Mouse (Mus musculus) hindbrain, embryonic 11.5 days (tissue): ENCODE results near the gene Rgs9. TPM values are rescaled to one million over a fixed set of nuclear protein-coding genes. Genes with fewer than 3 reads are reported as not detected.
"Not testable (repeated sequence)": the region's sequence is repeated elsewhere in the genome, so short reads cannot be mapped to it uniquely, and the experiment has no call there.

Experiments
- ATAC-seq: fragments of 200-750 bp; cut with Nextera tagmentation; 2 replicates; pipeline ENCODE4 v1.8.0; 2017; ENCODE audit warnings: mild to moderate bottlenecking, moderate TSS enrichment, moderate library complexity; ENCODE audit not compliant: low FRiP score
- DNase-seq: peaks from one replicate; pipeline ENCODE4 v3.0.0-alpha.2; 2015; ENCODE audit warnings: low spot score
- H3K27ac ChIP-seq: fragments of 300-500 bp; sonication (generic); 2 replicates; pipeline ENCODE4 v1.5.1; 2014; ENCODE audit warnings: mild to moderate bottlenecking, low read depth, low read length
- H3K27me3 ChIP-seq: fragments of 300-500 bp; sonication (generic); 2 replicates; pipeline ENCODE4 v1.6.1; 2014; ENCODE audit warnings: mild to moderate bottlenecking, low read length, moderate library complexity, mixed read lengths; ENCODE audit not compliant: control insufficient read depth, insufficient read depth
- H3K36me3 ChIP-seq: fragments of 300-500 bp; sonication (generic); 2 replicates; pipeline ENCODE4 v1.6.1; 2014; ENCODE audit warnings: mild to moderate bottlenecking, low read length, moderate library complexity, mixed read lengths; ENCODE audit not compliant: control insufficient read depth, insufficient read depth
- H3K4me1 ChIP-seq: fragments of 300-500 bp; sonication (generic); replicated peaks from 2 replicates; pipeline ENCODE4 v1.6.1; 2014; ENCODE audit warnings: low read length, mixed read lengths; ENCODE audit not compliant: control insufficient read depth, insufficient read depth
- H3K4me2 ChIP-seq: fragments of 300-500 bp; sonication (generic); replicated peaks from 2 replicates; pipeline ENCODE4 v1.6.1; 2014; ENCODE audit warnings: mild to moderate bottlenecking, low read depth, low read length
- H3K4me3 ChIP-seq: fragments of 300-500 bp; sonication (generic); 2 replicates; pipeline ENCODE4 v1.5.1; 2014; ENCODE audit warnings: low read depth, low read length
- H3K9ac ChIP-seq: fragments of 300-500 bp; sonication (generic); 2 replicates; pipeline ENCODE4 v1.6.1; 2014; ENCODE audit warnings: low read depth, low read length
- H3K9me3 ChIP-seq: fragments of 300-500 bp; sonication (generic); 2 replicates; pipeline ENCODE4 v1.6.1; 2016; ENCODE audit warnings: low read length; ENCODE audit not compliant: control insufficient read depth
- WGBS: fragments of 180-500 bp; shearing (Covaris S2); extraction: QIAGEN DNeasy Blood & Tissue Kit; methylation state at CpG from one replicate; pipeline ENCODE4 v1.1.7; 2014; 5-methylcytosine and 5-hydroxymethylcytosine counted together
- polyA plus RNA-seq: library from polyadenylated mRNA; unstranded; fragments of >200 nt; fragmentation: Nextera tagmentation; extraction: Ambion mirVana; gene quantifications from 2 replicates; pipeline ENCODE4 v1.2.1, GENCODE M21; 2014

Gene Rgs9
- polyA plus RNA-seq, 1 experiment from 2014 or later: 2.4 TPM

- Histone ChIP-seq H3K9me3 (no peaks in the 10 kb centered on the region), H3K27me3 (no peaks in the 10 kb centered on the region), H3K4me2 (no peak overlapping the region), H3K36me3 (no peaks in the 10 kb centered on the region), H3K4me1 (no peaks in the 10 kb centered on the region), H3K9ac (no peak overlapping the region), H3K4me3 (no peak overlapping the region), H3K27ac (no peak overlapping the region)
- WGBS: 88% methylated on average over 5 of the region's 5 CpGs
- ATAC-seq: no peak
- no peak for DNase-seq
These were observed 22.0 kb upstream of the Rgs9 start for GRCm38 (mm10) chr11:109319946-109320345.

- DNase-seq: no peak
- WGBS: 94% methylated on average over 4 of the region's 4 CpGs
- Histone ChIP-seq H3K36me3 (no peaks in the 10 kb centered on the region), H3K4me1 (no peaks in the 10 kb centered on the region), H3K27ac (no peak overlapping the region), H3K27me3 (no peaks in the 10 kb centered on the region), H3K9me3 (no peaks in the 10 kb centered on the region), H3K9ac (no peak overlapping the region), H3K4me2 (no peak overlapping the region), H3K4me3 (no peak overlapping the region)
- no peak for ATAC-seq
These were observed 21.5 kb upstream of the Rgs9 start for GRCm38 (mm10) chr11:109319471-109319870.

GRCm38 (mm10) chr11:109316921-109317320 is 19.0 kb upstream of the Rgs9 start:
- WGBS: 42% methylated on average over 4 of the region's 4 CpGs
- ATAC-seq: no peak

GRCm38 (mm10) chr11:109311885-109312605 is 14.1 kb upstream of the Rgs9 start:
- Histone ChIP-seq H3K4me3 (peak overlapping the region; percentile 61), H3K4me2 (peak overlapping the region; percentile 63), H3K27me3 (peaks cover 2% of the 10 kb centered on the region; the same call in 1 of the 2 replicates), H3K9ac (peak overlapping the region; percentile 87), H3K36me3 (no peaks in the 10 kb centered on the region), H3K27ac (0 out of 2 replicates have a peak overlapping the region, but pooled peaks have one; percentile 58), H3K9me3 (no peaks in the 10 kb centered on the region), H3K4me1 (no peaks in the 10 kb centered on the region)
- ATAC-seq: peak; percentile 92
- WGBS: 14% methylated on average over 20 of the region's 20 CpGs
- DNase-seq: peak; percentile 78

More at GRCm38 (mm10) chr11:109316921-109317320, 19.0 kb upstream of the Rgs9 start:
- Histone ChIP-seq H3K4me3 (no peak overlapping the region), H3K36me3 (no peaks in the 10 kb centered on the region), H3K9ac (no peak overlapping the region), H3K4me1 (no peaks in the 10 kb centered on the region), H3K27me3 (peaks cover 2% of the 10 kb centered on the region; the same call in 1 of the 2 replicates), H3K27ac (no peak overlapping the region), H3K4me2 (no peak overlapping the region), H3K9me3 (no peaks in the 10 kb centered on the region)
- peak; percentile 27 for DNase-seq

- H3K27me3 ChIP-seq: no peaks in the 10 kb centered on the region
- 73% methylated on average over 5 of the region's 5 CpGs for WGBS
These were observed 7.8 kb upstream of the Rgs9 start for GRCm38 (mm10) chr11:109305680-109306079.

GRCm38 (mm10) chr11:109302338-109302737 is 4.4 kb upstream of the Rgs9 start:
- no peaks in the 10 kb centered on the region for H3K27me3 ChIP-seq
- no peaks in the 10 kb centered on the region for H3K9me3 ChIP-seq
- H3K4me2 ChIP-seq: no peak overlapping the region
- H3K27ac ChIP-seq: no peak overlapping the region
- no peak overlapping the region for H3K9ac ChIP-seq
- no peak overlapping the region for H3K4me3 ChIP-seq
- DNase-seq (no peak), ATAC-seq (no peak)
- 75% methylated on average over 4 of the region's 4 CpGs for WGBS
- H3K36me3 ChIP-seq: no peaks in the 10 kb centered on the region
- H3K4me1 ChIP-seq: no peaks in the 10 kb centered on the region

More at GRCm38 (mm10) chr11:109305680-109306079, 7.8 kb upstream of the Rgs9 start:
- no peaks in the 10 kb centered on the region for H3K9me3 ChIP-seq
- ATAC-seq (no peak), DNase-seq (no peak)
- no peaks in the 10 kb centered on the region for H3K4me1 ChIP-seq
- no peak overlapping the region for H3K4me2 ChIP-seq
- H3K36me3 ChIP-seq: no peaks in the 10 kb centered on the region
- H3K9ac ChIP-seq: no peak overlapping the region
- no peak overlapping the region for H3K4me3 ChIP-seq
- no peak overlapping the region for H3K27ac ChIP-seq

- H3K4me1 ChIP-seq: no peaks in the 10 kb centered on the region
- H3K9ac ChIP-seq: no peak overlapping the region
- H3K27me3 ChIP-seq: peaks cover 3% of the 10 kb centered on the region; the same call in 1 of the 2 replicates
- H3K4me3 ChIP-seq: no peak overlapping the region
- no peaks in the 10 kb centered on the region for H3K36me3 ChIP-seq
- DNase-seq (no peak), ATAC-seq (no peak)
- H3K27ac ChIP-seq: no peak overlapping the region
- WGBS: 80% methylated on average over 7 of the region's 7 CpGs
- no peaks in the 10 kb centered on the region for H3K9me3 ChIP-seq
- no peak overlapping the region for H3K4me2 ChIP-seq
These were observed 898 bp downstream of the Rgs9 start for GRCm38 (mm10) chr11:109297031-109297430.

- no peaks in the 10 kb centered on the region for H3K4me1 ChIP-seq
- H3K27me3 ChIP-seq: peaks cover 3% of the 10 kb centered on the region; the same call in 1 of the 2 replicates
- ATAC-seq (no peak), DNase-seq (no peak)
- H3K9me3 ChIP-seq: no peaks in the 10 kb centered on the region
- H3K4me3 ChIP-seq: no peak overlapping the region
- whole genome bisulfite sequencing: 51% methylated on average over 3 of the region's 3 CpGs
- no peak overlapping the region for H3K9ac ChIP-seq
- no peak overlapping the region for H3K4me2 ChIP-seq
- no peak overlapping the region for H3K27ac ChIP-seq
- H3K36me3 ChIP-seq: no peaks in the 10 kb centered on the region
These were observed 5.9 kb downstream of the Rgs9 start for GRCm38 (mm10) chr11:109292056-109292455.

- H3K27ac ChIP-seq, H3K9me3 ChIP-seq, H3K4me2 ChIP-seq, H3K27me3 ChIP-seq, H3K4me3 ChIP-seq, DNase-seq, H3K9ac ChIP-seq, H3K4me1 ChIP-seq, H3K36me3 ChIP-seq, ATAC-seq: not testable (repeated sequence)
- 92% methylated on average over 9 of the region's 9 CpGs for WGBS
These were observed 8.6 kb downstream of the Rgs9 start for GRCm38 (mm10) chr11:109289378-109289777.
